Mouse (Mus musculus): ENCODE data around the gene Gm20838.
"Not testable (repeated sequence)": the region's sequence is repeated elsewhere in the genome, so short reads cannot be mapped to it uniquely, and the experiment has no call there.

Gm20838 gene

DNA sequence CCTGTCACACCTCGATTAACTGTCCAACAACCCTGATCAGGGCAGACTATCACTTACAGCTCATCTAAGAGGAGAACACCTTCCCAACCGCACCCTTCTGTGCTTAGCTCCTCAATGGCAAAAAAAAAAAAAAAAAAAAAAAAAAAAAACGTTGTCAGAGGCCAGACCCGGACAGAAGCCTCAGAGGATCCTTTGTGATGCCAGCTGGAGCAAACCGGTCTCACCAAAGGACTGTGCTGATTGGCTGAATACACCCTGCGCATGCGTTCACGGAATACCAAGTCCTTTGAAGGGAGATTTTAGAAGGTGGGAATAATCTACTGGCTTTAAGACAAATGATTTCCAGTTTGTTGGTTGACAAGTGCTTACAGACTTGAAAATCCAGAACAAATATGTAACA, at the start of gene Gm20838:
Gene Gm20838, minus strand, starts transcription at position 101 of the 400 bp plus-strand sequence.
- not testable (repeated sequence) for DNase-seq

Measured in kidney, adult 8-10 months (tissue).